Mouse (Mus musculus): ENCODE measurements around the gene Dab2.

The Dab2 gene

DNA sequence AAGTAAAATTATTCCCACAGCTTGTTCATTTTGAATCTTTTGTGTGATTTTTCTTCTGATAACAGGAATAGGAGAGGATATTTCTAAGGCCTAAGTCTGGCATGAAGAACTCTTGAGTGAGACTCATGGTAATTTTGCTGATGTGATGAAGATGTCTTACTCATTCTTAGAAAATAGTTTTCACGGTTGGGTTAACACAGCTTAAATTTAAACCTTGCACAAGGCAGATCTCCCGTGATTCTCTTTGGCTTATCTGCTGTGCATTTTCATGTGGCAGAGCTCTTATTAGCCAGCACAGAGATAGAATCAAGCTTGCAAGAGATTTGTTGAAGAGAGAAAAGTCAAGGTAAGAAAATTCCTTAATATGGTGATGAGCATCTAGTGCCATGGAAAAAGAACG is at the start of gene Dab2:
TSS of gene Dab2 (plus strand) at position 235 of the 400 bp plus-strand sequence.
- DNase-seq, result no peak

DNA sequence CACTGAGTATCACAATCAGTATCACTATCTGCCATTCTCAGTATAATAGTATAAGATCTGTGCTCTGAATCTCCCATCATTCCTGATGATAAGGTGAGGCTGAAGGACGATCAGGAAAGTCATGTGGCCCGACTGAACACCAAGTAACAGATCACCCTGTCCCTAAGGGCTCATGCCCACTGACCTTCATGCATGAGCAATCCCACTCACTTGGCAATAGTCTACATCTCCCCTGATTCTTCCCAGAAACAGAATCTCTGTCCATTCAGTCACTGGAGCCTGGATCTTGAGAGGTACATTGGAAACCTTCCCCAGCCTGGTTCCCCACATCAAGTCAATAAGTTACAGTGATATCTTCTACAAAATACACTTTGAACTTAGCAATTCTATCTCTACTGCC is 46.1 kb upstream of the Dab2 start:
- DNase-seq, result no peak

DNA sequence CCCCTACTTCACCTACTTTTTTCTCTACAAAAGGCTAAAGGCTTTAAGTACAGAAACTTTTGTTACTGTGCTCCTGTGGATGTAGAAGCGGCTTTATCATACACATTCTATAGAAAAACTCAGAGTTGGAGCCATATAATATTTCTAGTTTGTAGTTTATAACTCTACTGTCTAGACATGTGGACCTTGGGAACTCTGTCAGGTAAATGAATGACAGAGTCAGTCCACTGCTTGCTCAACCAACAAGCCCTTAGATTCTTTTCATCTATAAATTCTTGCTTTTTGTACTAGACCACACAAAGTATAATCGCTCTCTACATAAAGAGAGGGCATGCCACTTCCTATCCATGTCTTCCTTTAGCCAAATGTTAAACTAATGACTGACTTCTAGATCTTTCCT is 45.2 kb upstream of the Dab2 start:
- no peak for DNase-seq

DNA sequence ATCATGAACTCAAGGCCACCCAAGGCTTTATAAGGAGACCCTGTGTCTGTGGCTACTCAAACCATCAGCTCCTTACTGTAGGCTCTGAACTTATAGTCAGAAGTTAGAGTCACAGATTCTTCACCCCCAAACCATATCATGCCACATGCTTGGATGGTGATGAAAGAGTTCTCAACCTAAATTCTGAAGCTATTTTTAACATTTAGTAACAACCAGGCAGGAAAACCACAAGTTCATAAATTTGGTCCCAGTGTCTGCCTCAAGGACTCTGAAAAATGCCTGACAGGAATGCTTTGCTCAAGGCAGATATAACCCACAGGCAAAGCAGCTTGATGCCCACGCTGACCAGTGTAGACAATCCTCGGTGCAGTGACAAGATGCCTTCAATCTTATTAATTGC is 42.5 kb upstream of the Dab2 start:
- DNase-seq, result no peak

DNA sequence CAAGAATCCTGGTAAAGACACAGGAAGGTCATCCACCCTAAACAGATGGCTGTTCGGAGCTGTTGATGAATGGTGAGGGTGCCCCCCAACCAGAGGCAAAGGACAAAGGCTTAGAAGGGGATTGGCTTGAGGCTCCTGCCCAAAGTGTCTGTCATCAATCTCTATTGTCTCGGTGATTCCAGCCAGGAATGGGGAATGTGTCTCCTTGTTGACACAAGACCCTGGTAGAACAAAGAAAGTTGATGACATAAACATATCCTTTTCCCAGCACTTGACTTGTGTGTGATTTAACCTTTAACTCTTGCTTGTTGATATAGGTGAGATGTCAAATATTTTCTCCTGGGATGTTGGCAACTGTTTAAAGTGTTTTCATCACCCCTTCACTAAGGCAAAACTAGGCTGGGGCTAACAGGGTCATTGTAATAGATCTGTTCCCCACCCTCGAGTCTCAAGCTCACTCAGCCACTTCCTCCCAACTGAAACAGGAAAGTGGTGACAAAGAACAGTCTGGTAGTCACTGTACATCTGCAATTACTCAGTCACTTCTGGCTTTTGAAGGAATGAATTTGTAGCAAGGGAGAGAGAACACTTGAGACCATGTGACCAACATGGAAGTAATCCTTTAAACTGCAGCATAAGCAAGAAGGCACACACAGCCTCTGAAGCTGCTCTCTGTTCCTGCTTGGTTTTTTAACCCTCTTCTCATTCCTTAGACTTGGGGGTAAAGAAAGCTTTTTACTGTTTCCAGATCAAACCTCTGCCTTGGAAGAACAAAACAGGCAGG is 39.4 kb upstream of the Dab2 start:
- no peak for DNase-seq

DNA sequence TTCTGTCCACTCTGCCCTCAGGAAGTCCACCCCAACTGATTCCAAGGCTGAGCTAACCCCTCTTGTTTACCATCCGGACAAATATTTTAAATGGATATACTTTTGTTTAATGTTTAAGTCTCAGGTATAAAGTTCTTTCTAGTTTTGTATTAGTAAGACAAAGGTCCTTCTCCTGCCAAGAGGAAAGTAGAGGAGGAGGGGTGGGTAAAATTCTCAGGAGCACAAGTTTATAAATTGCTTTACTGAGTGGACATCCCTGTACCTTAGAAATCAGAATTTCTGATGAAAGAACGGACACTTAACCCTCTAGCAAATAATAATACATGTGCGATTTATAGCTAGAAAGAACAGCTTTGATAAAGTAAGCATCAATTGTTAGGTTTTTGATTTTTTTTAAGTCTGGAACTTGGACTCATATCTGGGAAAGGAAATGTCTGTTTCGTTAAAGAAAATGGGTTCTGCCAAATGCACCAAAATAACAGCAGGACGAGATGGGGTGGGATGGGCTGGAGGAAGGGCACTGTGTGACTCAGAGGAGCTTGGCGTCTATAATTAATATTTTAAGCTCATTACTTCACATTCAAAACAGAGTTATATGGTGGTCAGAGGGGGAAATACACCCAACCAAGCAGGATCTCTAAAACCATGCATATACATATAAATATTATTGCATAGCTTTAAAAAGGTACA is 38.7 kb upstream of the Dab2 start:
- DNase-seq, result no peak

DNA sequence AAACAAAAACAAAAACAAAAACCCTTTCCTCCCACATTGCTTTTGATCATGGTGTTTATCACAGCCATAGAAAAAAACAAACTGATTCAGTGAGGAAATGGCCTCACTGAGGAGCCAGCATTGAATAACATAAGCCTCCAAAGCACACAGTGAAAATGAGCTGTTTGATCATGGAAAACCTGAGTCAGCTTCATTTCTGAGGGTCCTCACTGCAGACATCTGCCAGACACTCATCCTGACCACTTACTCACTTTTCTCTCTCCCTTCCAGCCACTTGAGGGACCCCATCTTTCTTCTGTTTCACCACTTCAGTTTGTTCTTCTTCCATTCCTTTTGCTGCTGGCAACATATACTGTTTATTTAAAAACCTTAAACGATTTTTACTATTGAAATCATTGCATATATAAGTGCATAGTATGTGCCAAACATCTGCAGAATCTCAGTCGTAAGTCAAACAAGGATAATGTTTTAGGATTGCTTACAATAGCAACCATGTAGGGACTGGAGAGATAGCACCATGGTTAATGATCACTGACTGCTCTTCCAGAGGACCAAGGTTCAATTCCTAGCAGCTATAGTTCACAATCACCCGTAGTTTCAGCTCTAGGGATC is 32.3 kb upstream of the Dab2 start:
- no peak for DNase-seq

DNA sequence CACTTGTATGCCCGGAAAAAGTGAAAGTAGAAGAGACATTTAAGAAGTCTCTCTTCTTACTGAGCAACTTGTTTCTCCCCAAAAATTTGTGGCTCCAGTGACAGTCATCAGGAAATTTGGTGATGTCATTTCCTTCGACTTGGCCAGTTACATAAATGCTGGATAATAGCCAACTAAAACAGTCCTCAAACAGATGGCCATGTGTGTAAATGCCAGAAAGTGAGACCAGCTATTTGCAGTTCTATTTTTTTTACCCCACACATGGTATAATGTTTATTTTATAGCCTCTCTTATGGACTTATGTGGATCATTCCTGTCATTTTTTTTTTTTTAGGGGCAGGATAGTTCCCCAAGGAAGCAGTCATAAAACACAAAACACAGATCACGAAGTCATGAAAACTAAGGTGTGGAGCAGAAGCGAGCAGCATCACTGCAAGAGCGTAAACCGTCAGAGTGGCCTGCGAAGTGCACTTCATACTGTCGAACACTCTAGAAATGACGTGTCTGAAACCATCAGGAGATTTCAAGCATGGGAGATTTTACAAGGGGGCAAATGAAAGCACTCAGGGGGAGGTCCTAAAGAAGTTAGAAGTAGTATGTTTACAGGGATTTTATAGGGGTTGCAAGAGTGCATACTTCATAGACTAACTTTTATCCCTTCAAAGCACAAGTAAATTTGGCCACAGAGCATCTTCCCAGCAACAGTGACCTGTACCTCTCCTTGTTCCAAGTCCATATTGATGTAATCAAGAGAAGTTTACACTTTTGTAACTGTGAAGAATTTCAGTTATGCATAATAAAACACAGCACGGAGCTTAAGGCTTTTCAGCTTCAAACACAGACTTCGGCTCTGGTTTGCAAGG is 20.8 kb upstream of the Dab2 start:
- no peak for DNase-seq

DNA sequence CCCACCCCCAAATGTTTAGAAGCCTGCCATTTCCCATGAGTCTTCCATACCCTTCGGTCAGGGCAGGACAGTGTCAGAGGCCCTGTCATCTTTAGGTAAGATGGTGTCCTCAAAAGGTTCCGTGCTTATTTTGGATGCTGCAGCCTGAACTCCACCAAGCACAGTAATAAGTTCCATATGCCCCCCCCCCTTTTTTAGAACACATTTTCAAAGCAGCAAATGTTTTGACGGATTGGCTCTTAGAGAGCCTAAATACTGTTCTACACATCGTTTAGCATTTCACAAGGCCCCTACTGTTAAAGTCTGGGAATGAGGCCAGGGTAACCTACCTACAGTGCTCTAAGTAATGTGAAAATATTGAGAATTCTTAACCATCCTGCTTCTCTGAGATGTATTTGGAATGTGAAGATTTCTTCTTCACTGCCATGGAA is 19.6 kb upstream of the Dab2 start:
- DNase-seq, result no peak

DNA sequence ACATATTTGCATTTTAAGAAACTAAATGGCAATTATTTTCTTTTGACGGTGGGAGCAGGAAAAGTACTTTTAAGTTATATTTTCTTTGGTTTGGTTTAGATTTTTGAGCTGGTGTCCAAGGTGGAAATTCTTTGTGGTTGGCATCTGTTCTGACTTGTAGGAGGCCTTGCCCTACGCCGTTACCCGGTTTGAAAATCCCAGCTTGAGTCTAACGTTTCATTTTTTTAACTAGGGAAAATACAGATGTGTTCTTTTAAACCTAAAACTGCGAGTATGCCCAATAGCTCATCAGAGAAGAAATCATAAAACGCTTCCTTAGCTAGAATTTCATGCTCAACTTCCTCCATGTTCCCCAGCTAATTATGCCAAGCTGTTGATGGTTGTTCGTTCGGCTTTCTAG is 16.3 kb upstream of the Dab2 start:
- no peak for DNase-seq

DNA sequence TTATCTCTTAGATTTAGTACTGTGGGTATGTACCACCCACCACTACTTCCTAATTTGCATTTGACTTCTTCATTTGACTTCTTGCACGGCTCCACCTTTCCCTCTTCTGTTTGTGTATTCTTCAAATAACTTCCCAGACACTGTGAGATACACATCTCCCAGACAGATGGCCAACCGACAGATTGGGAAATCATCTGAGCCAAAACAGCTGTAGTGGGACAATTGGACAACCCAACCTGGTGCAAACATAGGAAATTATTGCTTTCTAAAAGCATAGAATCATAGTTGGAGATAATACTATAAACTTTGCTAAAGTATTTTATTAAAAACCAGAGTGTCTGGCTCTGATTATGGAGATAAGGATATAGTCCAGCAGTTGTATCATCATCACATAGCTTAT is 3.5 kb upstream of the Dab2 start:
- no peak for DNase-seq

DNA sequence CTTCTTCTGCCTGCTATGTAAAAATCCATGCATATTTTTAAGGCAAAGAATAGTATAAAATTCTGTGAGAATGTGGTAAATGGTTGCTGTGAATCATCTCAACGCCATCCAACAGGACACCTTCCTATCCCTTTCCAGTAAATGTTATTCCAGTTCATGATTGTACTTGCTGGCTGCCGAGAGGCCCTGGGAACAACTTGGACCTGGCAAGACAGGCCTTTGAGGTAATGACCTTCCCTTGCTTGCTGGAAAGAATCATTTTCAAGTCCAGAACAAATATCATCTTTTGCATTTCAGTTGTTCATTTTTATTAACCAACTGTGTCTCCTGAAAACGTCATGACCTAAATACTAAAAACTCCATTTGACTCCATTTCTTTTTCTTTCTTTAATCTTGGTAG is 862 bp upstream of the Dab2 start:
- DNase-seq, result no peak

DNA sequence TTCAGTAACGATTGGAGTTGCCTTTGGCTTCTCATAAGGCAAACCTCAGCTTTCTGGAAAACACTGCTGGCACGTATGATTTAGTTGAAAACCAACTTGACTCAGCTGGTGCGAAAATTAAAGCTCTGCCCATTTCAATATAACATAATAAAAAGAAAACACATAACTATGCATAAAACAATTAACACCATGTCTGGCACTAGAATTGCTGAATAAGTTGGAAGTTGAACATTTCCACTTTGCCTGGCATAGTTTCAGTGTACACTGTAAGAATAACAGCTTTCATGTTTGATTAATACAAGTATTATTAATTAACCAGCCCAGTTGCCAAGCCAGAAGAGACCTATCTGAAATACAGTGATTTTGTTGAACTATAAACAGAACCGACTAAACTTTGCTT is 2.6 kb downstream of the Dab2 start:
- no peak for DNase-seq

DNA sequence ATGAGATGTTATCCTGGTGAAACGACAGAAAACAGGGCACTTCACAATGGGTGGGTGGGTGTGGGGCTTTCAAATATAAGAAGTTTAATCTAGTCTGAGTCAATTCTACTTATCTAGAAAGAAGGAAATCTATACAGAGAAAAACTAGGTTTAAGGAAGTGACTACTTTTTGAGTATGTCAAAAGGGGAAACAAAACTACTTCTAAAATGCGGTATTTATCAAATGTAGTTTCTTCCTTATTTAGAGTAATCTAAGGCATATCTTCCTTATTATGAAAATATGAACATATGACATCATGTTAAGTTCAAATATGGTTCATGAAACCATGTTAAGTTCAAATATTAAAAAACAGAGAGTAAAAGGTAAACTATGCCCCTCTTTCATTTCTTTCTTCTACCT is 4.2 kb downstream of the Dab2 start:
- DNase-seq, result no peak

DNA sequence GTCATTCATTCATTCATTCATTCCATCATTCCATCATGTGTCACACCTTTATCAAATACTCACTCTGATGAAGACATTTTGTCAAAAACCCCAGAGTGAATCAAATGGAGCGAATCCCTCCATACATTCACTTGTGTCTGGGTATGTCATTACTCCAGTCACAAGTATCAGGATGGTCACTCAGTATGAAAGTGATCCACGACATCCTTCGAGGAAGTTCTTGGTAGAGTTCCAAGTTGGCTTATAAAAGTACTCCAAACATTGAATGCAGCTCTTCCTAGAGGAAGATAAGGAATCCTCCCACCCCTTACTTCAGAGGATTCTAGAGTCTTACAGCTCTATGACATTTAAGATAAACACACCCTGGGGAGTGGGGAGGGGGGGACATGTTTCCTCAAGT is 10.0 kb downstream of the Dab2 start:
- no peak for DNase-seq

DNA sequence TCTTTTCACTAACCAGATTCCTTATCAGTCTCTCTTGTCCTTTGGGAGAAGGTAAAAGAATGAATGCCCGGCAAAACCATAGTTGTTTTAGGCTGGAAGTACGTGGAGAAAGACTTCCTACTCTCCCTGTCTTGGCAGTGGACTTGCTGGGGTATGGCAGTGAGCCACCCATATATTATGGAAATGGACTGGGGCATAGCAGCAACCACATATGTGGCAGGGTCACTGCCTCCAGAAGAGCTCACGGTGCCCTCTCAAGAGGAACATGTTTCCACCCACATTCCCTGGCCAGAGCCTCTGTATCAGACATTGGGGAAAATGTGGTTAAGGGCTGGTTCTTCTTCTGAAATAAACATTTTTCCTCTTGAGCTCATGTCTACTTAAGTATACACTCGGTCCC is 10.8 kb downstream of the Dab2 start:
- DNase-seq, result no peak

DNA sequence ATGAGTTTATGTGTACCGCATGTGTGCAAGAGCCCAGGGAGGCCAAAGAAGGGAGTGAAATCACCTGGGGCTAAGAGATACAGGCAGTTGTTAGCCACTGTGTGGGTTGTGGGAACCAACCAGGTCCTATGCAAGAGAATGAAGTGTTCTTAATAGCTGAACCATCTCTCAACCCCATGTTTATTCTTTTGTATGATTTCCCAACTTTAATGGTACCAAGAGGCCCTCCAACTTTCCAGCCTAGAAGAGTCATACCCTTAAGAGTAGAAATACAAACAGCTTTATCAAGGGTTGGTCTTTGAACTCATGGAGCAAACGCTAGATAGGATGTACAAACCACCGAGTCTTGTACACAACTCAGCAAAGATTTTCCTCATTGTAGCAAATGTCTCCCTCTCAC is 12.8 kb downstream of the Dab2 start:
- no peak for DNase-seq

DNA sequence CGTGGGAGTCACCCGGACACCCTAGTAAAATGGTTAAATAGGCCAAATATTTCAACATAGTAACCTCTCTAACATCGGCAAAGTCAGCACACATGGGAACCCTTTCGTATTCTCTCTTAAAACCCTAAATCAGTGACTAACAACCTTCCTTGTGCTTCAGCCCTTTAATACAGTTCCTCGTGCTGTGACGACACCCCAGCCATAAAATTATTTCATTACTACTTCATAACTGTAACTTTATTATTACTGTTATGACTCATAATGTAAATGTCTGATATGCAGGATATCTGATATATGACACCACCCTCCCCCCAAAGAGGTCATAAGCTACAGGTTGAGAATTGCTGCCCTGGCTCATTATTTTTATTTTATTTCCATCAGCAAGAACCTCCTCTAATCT is 19.8 kb downstream of the Dab2 start:
- no peak for DNase-seq

DNA sequence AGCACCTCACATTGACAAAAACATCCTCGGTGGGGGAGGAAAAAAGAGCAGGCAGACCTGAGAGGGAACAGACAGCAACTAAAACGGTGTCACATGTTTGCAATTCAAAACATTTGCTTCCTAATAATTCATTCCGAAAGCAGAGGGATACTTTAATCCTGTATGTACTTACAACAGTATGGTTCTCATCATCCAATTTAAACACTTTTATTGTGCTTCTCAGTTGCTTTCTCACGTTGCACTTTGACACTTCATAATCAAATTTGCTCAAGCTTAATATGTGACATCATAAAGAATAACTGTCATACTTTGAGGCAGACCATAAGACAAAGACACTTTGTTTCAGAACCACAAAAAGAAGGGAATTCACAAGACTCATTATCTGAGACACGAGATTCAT is 20.9 kb downstream of the Dab2 start:
- DNase-seq, result no peak

DNA sequence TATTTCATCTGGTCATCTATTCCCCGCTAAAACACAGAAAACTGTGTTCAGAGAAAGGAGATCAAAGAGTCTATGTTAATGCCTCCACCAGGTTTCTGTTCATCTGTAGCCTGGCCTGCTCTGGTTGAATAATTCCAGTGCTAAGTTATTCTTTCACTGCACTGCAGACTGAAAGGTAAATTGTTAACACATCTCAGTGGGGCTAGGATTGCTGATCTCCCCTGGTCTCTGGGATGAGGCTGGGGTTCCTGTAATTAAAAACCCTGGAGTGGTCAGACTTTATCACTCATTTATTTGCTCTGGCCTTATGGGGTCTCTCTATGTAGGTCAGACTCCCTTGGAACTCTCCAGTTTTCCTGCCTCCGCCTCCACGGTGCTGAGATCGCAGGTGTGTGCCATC is 21.7 kb downstream of the Dab2 start:
- DNase-seq, result no peak

DNA sequence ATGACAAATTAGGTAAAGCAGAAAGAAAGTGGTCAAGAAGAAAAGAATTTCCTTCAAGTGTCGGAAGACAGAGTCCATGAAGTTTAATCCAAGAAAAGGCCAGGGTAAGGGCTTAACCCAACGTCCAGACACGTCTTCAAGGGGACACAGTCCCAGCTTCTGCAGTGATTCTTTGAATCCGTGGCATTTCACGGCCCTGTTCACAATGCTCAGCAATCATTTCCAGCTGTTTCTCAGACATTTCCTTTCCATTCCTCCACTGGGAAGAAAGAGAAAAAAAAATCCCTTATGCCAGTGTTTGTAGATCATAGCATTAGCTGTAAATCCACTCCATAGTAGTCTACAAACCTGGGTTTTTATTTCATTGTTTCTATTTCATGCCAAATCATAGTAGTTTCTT is 22.7 kb downstream of the Dab2 start:
- no peak for DNase-seq

DNA sequence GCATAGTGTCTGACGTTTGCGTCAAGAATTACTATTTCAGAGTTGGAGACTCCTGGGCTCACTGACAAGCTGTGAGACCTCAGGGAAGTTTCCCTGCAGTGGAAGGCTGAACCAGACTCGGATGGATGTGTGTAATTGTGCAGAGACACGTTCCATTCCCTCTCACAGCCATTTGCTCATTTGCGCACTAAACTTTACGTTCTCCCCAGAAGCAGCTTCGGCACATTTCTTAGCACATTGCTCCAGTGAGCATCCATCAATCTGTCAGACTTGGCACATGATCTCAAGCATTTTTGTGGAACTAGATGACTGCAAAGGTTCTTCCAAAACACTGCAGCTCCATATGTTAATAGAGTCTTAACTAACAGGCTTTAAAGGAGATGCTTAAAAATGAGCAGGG is 24.0 kb downstream of the Dab2 start:
- DNase-seq, result no peak

DNA sequence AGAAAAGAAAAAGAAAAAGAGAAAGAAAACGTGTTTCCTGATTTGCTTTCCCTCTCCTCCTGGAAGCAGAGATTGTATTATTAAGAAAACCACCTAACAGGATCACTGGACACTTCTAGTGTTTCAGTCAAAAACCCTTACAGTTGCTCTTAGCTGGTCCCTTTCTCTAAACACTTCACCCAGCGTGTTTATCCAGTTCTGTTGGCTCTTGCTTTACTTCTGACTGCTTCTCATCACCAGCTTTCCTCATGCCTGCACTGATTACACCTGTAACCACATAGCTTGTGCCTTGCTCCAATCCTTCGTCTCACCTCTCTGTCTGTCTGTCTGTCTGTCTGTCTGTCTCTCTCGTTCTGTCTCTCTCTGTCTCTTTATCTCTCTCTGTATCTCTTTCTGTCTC is 25.9 kb downstream of the Dab2 start:
- no peak for DNase-seq

Data from cerebellum, adult 11-12 months (tissue).